Mouse (Mus musculus) heart, embryonic 11.5 days (tissue): ENCODE measurements at regions not wholly inside any gene's neighbourhood (a gene's known extent, or its start where the extent isn't known, plus 50 kb on each side); places are given as distances from the start of the nearest gene placed in this dataset.
"Not testable (repeated sequence)": the region's sequence is repeated elsewhere in the genome, so short reads cannot be mapped to it uniquely, and the experiment has no call there.

Source experiments
- ATAC-seq: fragments of 200-750 bp; cut with Nextera tagmentation; replicated peaks from 2 replicates; pipeline ENCODE4 v1.8.0; 2017; ENCODE audit warnings: moderate library complexity; ENCODE audit not compliant: insufficient number of reproducible peaks, low FRiP score, low TSS enrichment
- H3K27ac ChIP-seq: fragments of 300-500 bp; sonication (generic); 2 replicates; pipeline ENCODE4 v1.5.1; 2014; ENCODE audit warnings: mild to moderate bottlenecking, low read depth, low read length
- H3K27me3 ChIP-seq: fragments of 300-500 bp; sonication (generic); 2 replicates; pipeline ENCODE4 v1.6.1; 2014; ENCODE audit warnings: mild to moderate bottlenecking, low read length, mixed read lengths; ENCODE audit not compliant: control insufficient read depth, insufficient read depth
- H3K36me3 ChIP-seq: fragments of 300-500 bp; sonication (generic); 2 replicates; pipeline ENCODE4 v1.6.1; 2014; ENCODE audit warnings: mild to moderate bottlenecking, low read length, moderate library complexity, mixed read lengths; ENCODE audit not compliant: control insufficient read depth, insufficient read depth
- H3K4me1 ChIP-seq: fragments of 300-500 bp; sonication (generic); 2 replicates; pipeline ENCODE4 v1.6.1; 2014; ENCODE audit warnings: low read length; ENCODE audit not compliant: control insufficient read depth, insufficient read depth
- H3K4me2 ChIP-seq: fragments of 300-500 bp; sonication (generic); 2 replicates; pipeline ENCODE4 v1.6.1; 2014; ENCODE audit warnings: mild to moderate bottlenecking, moderate library complexity
- H3K4me3 ChIP-seq: fragments of 300-500 bp; sonication (generic); 2 replicates; pipeline ENCODE4 v1.5.1; 2014; ENCODE audit warnings: low read depth, low read length
- H3K9ac ChIP-seq: fragments of 300-500 bp; sonication (generic); 2 replicates; pipeline ENCODE4 v1.6.1; 2014; ENCODE audit warnings: mild to moderate bottlenecking, low read depth, low read length, moderate library complexity
- H3K9me3 ChIP-seq: fragments of 300-500 bp; sonication (generic); replicated peaks from 2 replicates; pipeline ENCODE4 v1.6.1; 2016; ENCODE audit warnings: low read length; ENCODE audit not compliant: control insufficient read depth
- WGBS: fragments of 180-500 bp; shearing (Covaris S2); extraction: QIAGEN DNeasy Blood & Tissue Kit; methylation state at CpG from one replicate; pipeline ENCODE4 v1.1.7; 2014; ENCODE audit not compliant: insufficient replicate concordance; 5-methylcytosine and 5-hydroxymethylcytosine counted together

DNA sequence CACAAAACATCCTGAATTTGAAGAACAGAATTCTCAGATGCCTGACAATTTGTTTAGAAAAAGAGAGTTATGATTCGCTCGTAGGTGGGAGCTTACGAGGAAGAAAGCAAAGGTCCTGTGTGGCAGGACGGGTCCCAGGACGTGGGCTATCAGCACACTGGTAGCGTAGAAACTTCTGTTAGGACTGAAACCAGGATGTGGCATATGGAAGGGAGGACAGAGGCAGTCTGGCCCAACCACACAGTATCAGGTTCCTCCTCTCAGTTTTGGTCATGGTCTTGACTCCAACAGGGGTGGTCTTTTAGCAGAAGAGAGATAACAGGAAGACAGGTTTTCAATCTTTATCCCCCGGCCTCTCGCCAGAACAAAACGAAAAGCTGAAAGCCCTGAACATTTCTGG, 130.1 kb downstream of the Gxylt1 start:
- Histone ChIP-seq H3K4me2 (no peak overlapping the region), H3K4me3 (no peak overlapping the region), H3K27me3 (no peaks in the 10 kb centered on the region), H3K9ac (no peak overlapping the region), H3K36me3 (no peaks in the 10 kb centered on the region), H3K27ac (no peak overlapping the region), H3K4me1 (no peaks in the 10 kb centered on the region), H3K9me3 (no peaks in the 10 kb centered on the region)
- no peak for ATAC-seq
- WGBS: 74% methylated on average over 9 of the region's 9 CpGs

DNA sequence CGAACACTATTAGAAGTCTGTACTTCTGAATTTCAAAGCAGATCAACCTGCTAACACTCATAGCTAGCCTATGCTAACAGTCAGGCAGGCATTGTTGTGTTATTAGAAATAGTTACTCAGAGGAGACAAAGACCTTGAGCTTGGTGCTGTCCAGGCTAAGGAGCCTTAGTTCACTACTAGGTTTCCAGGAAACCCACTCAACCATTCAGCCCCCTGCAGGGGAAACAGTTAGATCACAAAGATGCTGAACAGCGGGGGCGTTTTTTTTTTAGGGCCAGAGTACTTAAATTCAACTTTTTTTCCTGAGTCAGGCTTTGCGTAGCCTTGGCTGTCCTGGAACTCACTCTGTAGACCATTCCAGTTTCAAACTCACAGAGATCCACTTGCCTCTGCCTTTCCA, 130.7 kb downstream of the Gxylt1 start:
- H3K4me2 ChIP-seq: no peak overlapping the region
- no peaks in the 10 kb centered on the region for H3K4me1 ChIP-seq
- no peak for ATAC-seq
- H3K27me3 ChIP-seq: no peaks in the 10 kb centered on the region
- H3K4me3 ChIP-seq: no peak overlapping the region
- H3K9me3 ChIP-seq: no peaks in the 10 kb centered on the region
- no peaks in the 10 kb centered on the region for H3K36me3 ChIP-seq
- 72% methylated on average over 4 of the region's 4 CpGs for WGBS
- H3K27ac ChIP-seq: no peak overlapping the region
- no peak overlapping the region for H3K9ac ChIP-seq

DNA sequence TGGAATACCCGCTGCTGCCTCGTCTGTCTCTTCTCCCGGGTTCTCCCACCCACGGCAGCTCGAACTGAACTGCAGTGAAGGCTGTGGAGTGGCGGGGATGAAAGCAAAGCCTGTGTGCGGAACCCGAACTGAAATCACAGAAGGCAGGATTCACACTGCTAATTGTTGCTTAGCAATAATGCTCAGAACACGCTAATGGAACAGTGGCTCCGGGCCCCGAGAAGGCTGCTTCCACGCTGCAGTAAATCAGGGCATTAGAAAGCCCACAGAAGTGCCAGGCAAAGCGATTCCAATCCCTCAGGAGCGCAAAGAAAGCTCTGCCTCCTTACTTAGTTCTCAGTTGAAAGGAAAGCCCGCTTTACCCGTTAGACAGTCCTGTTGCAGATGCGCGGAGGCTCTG, 141.6 kb downstream of the Gxylt1 start:
- no peak for ATAC-seq

GRCm38 (mm10) chr15:93131056-93131455, 143.9 kb downstream of the Gxylt1 start:
- Histone ChIP-seq H3K36me3 (no peaks in the 10 kb centered on the region), H3K27ac (no peak overlapping the region), H3K4me1 (no peaks in the 10 kb centered on the region), H3K9me3 (no peaks in the 10 kb centered on the region), H3K9ac (no peak overlapping the region), H3K4me2 (no peak overlapping the region), H3K27me3 (no peaks in the 10 kb centered on the region), H3K4me3 (no peak overlapping the region)
- no peak for ATAC-seq

More for the DNA sequence above, 141.6 kb downstream of the Gxylt1 start:
- Histone ChIP-seq H3K9me3 (no peaks in the 10 kb centered on the region), H3K4me2 (no peak overlapping the region), H3K27me3 (no peaks in the 10 kb centered on the region), H3K36me3 (no peaks in the 10 kb centered on the region), H3K4me3 (no peak overlapping the region), H3K4me1 (no peaks in the 10 kb centered on the region), H3K27ac (no peak overlapping the region), H3K9ac (no peak overlapping the region)
- 68% methylated on average over 18 of the region's 18 CpGs for WGBS

GRCm38 (mm10) chr15:93125261-93125660, 149.7 kb downstream of the Gxylt1 start:
- 73% methylated on average over 5 of the region's 5 CpGs for WGBS
- Histone ChIP-seq H3K4me2 (no peak overlapping the region), H3K4me3 (no peak overlapping the region), H3K36me3 (no peaks in the 10 kb centered on the region), H3K27me3 (no peaks in the 10 kb centered on the region), H3K9me3 (no peaks in the 10 kb centered on the region), H3K9ac (no peak overlapping the region), H3K27ac (no peak overlapping the region), H3K4me1 (no peaks in the 10 kb centered on the region)
- ATAC-seq: no peak

DNA sequence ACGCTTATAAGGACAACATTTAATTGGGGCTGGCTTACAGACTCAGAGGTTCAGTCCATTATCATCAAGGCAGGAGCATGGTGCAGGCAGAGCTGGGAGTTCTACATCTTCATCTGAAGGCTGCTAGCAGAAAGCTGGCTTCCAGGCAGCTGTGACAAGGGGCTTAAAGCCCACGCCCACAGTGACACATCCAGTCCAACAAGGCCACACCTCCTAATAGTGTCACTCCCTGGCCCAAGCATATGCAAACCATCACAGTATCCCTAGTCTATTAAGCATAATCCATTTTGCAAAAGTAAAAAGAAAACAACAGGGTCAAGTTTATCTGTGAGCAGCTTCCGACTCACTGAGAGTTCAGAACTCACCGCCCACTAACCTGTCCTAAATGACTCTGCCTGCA, 153.8 kb downstream of the Gxylt1 start:
- Histone ChIP-seq H3K27me3 (no peaks in the 10 kb centered on the region), H3K9me3 (no peaks in the 10 kb centered on the region), H3K4me2 (no peak overlapping the region), H3K36me3 (no peaks in the 10 kb centered on the region), H3K9ac (no peak overlapping the region), H3K4me3 (no peak overlapping the region), H3K4me1 (no peaks in the 10 kb centered on the region), H3K27ac (no peak overlapping the region)
- ATAC-seq: no peak
- 73% methylated on average over 4 of the region's 4 CpGs for WGBS

GRCm38 (mm10) chr15:93117806-93118205, 157.2 kb downstream of the Gxylt1 start:
- H3K4me2 ChIP-seq, H3K27ac ChIP-seq, H3K36me3 ChIP-seq, H3K9ac ChIP-seq, ATAC-seq, H3K9me3 ChIP-seq, H3K4me3 ChIP-seq, H3K27me3 ChIP-seq, H3K4me1 ChIP-seq: not testable (repeated sequence)
- WGBS: 85% methylated on average over 2 of the region's 2 CpGs

DNA sequence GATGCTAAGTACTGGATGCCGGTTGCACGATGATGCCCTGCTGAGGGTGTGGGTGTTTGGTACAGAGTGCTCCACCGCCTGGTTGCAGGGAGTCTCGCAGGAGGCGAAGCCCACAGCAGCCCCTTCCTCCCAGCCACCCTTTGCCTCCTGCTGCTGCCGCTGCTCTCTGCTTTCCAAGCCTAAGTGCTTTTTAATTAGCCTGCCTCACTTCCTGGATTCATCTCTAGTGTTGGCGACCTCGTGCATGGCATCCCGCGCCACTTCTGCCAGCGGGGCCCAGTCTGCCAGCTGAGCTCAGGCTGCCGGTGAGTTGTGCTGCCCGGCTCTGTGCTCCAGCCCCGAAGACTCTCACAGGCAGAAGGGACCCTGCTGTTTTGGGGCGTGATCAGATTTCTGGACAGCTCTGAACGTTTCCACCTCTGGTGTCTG, 159.3 kb downstream of the Gxylt1 start:
- Histone ChIP-seq H3K4me2 (peak overlapping the region; percentile 80), H3K4me3 (peak overlapping the region; percentile 38), H3K9ac (0 out of 2 replicates have a peak overlapping the region, but pooled peaks have one; percentile 67), H3K9me3 (no peaks in the 10 kb centered on the region), H3K36me3 (no peaks in the 10 kb centered on the region), H3K27me3 (no peaks in the 10 kb centered on the region), H3K4me1 (no peaks in the 10 kb centered on the region), H3K27ac (no peak overlapping the region)
- 3% methylated on average over 16 of the region's 16 CpGs for WGBS
- no peak for ATAC-seq

DNA sequence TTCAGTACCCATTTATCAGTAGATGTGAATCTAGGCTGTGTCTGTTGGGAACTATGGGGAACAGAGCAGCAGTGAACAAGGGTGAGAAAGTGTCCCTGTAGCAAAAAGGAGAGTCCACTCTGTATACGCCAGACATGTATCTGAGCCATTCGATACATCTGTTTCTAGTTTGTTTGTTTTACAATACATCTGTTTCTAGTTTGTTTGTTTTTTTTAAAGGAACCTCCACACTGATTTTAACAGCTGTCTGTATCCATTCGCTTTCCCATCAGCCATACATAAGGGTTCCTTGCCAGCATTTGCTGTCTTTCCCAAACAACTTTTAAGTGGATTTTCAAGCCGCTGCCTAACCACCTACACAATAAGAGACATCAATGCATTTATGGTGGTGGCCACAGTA, 170.0 kb downstream of the Gxylt1 start:
- WGBS: 74% methylated on average over 4 of the region's 4 CpGs
- no peak for ATAC-seq

More for the DNA sequence above, 170.0 kb downstream of the Gxylt1 start:
- no peak overlapping the region for H3K4me2 ChIP-seq
- no peaks in the 10 kb centered on the region for H3K9me3 ChIP-seq
- H3K4me3 ChIP-seq: no peak overlapping the region
- H3K9ac ChIP-seq: no peak overlapping the region
- no peaks in the 10 kb centered on the region for H3K36me3 ChIP-seq
- H3K4me1 ChIP-seq: no peaks in the 10 kb centered on the region
- H3K27ac ChIP-seq: no peak overlapping the region
- H3K27me3 ChIP-seq: no peaks in the 10 kb centered on the region
